Mouse (Mus musculus) heart, adult 18-20 months (tissue): ENCODE results near the gene Arhgap24. TPM values are rescaled to one million over a fixed set of nuclear protein-coding genes. Genes with fewer than 3 reads are reported as not detected.
A peak's percentile ranks its signal among the peaks of the same experiment; 100 is the strongest.
"Not testable (repeated sequence)": the region's sequence is repeated elsewhere in the genome, so short reads cannot be mapped to it uniquely, and the experiment has no call there.

Experiments used
- DNase-seq, 2 experiments: peaks; one replicate each; pipeline ENCODE4 v3.0.0; 2021 to 2022; ENCODE audit warnings: mixed read lengths in 1 of 2
- total RNA-seq, 2 experiments: library from RNA; stranded (reverse); gene quantifications; 2 replicates each; pipeline ENCODE4 v1.2.3; 2021

Arhgap24 gene
- total RNA-seq, 2 experiments from 2014 or later = 19.4 to 19.8 TPM

- peak; percentile 71 to 74 for DNase-seq
Observed at GRCm38 (mm10) chr5:102793536-102793935, 312.3 kb downstream of the Arhgap24 start.

GRCm38 (mm10) chr5:102801469-102801868 is 320.3 kb downstream of the Arhgap24 start:
- no peak for DNase-seq

GRCm38 (mm10) chr5:102802833-102803232 is 321.6 kb downstream of the Arhgap24 start:
- DNase-seq = no peak

GRCm38 (mm10) chr5:102803675-102804074 is 322.5 kb downstream of the Arhgap24 start:
- peak; percentile 31 to 54 for DNase-seq

- DNase-seq = no peak
Observed at GRCm38 (mm10) chr5:102807518-102807917, 326.3 kb downstream of the Arhgap24 start.

GRCm38 (mm10) chr5:102810366-102810957 is 329.3 kb downstream of the Arhgap24 start:
- no peak for DNase-seq

- no peak for DNase-seq
Observed at GRCm38 (mm10) chr5:102813271-102813670, 332.1 kb downstream of the Arhgap24 start.

GRCm38 (mm10) chr5:102817641-102818040 is 336.4 kb downstream of the Arhgap24 start:
- peak; percentile 36 to 66 for DNase-seq

- peak; percentile 75 to 77 for DNase-seq
Observed at GRCm38 (mm10) chr5:102825538-102825937, 344.3 kb downstream of the Arhgap24 start.

GRCm38 (mm10) chr5:102839071-102839470 is 357.9 kb downstream of the Arhgap24 start:
- no peak for DNase-seq

GRCm38 (mm10) chr5:102843934-102844709 is 362.9 kb downstream of the Arhgap24 start:
- no peak for DNase-seq

- peak; percentile 77 to 83 for DNase-seq
Observed at GRCm38 (mm10) chr5:102844731-102845598, 363.8 kb downstream of the Arhgap24 start.

- DNase-seq = no peak
Observed at GRCm38 (mm10) chr5:102845800-102846199, 364.6 kb downstream of the Arhgap24 start.

GRCm38 (mm10) chr5:102847859-102848258 is 366.7 kb downstream of the Arhgap24 start:
- no peak for DNase-seq

- no peak for DNase-seq
Observed at GRCm38 (mm10) chr5:102851761-102852160, 370.6 kb downstream of the Arhgap24 start.

- DNase-seq = no peak
Observed at GRCm38 (mm10) chr5:102853750-102854149, 372.6 kb downstream of the Arhgap24 start.

- no peak for DNase-seq
Observed at GRCm38 (mm10) chr5:102855805-102856204, 374.6 kb downstream of the Arhgap24 start.

- no peak for DNase-seq
Observed at GRCm38 (mm10) chr5:102858047-102858446, 376.9 kb downstream of the Arhgap24 start.

- DNase-seq = no peak
Observed at GRCm38 (mm10) chr5:102859749-102860148, 378.6 kb downstream of the Arhgap24 start.

GRCm38 (mm10) chr5:102868196-102868595 is 387.0 kb downstream of the Arhgap24 start:
- peak in 1 of 2 experiments; percentile 22 for DNase-seq

GRCm38 (mm10) chr5:102872996-102873395 is 391.8 kb downstream of the Arhgap24 start:
- DNase-seq = not testable (repeated sequence)

- peak; percentile 59 to 75 for DNase-seq
Observed at GRCm38 (mm10) chr5:102874605-102875298, 393.6 kb downstream of the Arhgap24 start.
